Mouse (Mus musculus) hindbrain, postnatal 0 days (tissue): ENCODE measurements around the gene Psma6. TPM values are rescaled to one million over a fixed set of nuclear protein-coding genes. Genes with fewer than 3 reads are reported as not detected.

Experiments
- ATAC-seq: fragments of 200-750 bp; cut with Nextera tagmentation; 2 replicates; pipeline ENCODE4 v1.8.0; 2017; ENCODE audit warnings: mild to moderate bottlenecking, moderate TSS enrichment, moderate library complexity
- DNase-seq: peaks from one replicate; pipeline ENCODE4 v3.0.0-alpha.2; 2015; ENCODE audit warnings: low spot score
- H3K27ac ChIP-seq: fragments of 300-500 bp; sonication (generic); 2 replicates; pipeline ENCODE4 v1.5.1; 2014; ENCODE audit warnings: mild to moderate bottlenecking
- H3K27me3 ChIP-seq: fragments of 300-500 bp; sonication (generic); 2 replicates; pipeline ENCODE4 v1.6.1; 2014; ENCODE audit warnings: low read length, mixed read lengths; ENCODE audit not compliant: insufficient read depth
- H3K36me3 ChIP-seq: fragments of 300-500 bp; sonication (generic); 2 replicates; pipeline ENCODE4 v1.6.1; 2014; ENCODE audit warnings: low read length, mixed read lengths; ENCODE audit not compliant: insufficient read depth
- H3K4me1 ChIP-seq: fragments of 300-500 bp; sonication (generic); 2 replicates; pipeline ENCODE4 v1.6.1; 2014; ENCODE audit warnings: antibody characterized with exemption, low read length, mixed read lengths; ENCODE audit not compliant: insufficient read depth
- H3K4me2 ChIP-seq: fragments of 300-500 bp; sonication (generic); 2 replicates; pipeline ENCODE4 v1.6.1; 2014; ENCODE audit warnings: low read depth, mild to moderate bottlenecking, low read length, moderate library complexity, mixed read lengths
- H3K4me3 ChIP-seq: fragments of 300-500 bp; sonication (generic); 2 replicates; pipeline ENCODE4 v1.5.1; 2014; ENCODE audit warnings: low read length
- H3K9ac ChIP-seq: fragments of 300-500 bp; sonication (generic); replicated peaks from 2 replicates; pipeline ENCODE4 v1.6.1; 2014; ENCODE audit warnings: mild to moderate bottlenecking, low read length, moderate library complexity, mixed read lengths
- H3K9me3 ChIP-seq: fragments of 300-500 bp; sonication (generic); 2 replicates; pipeline ENCODE4 v1.6.1; 2016; ENCODE audit warnings: low read length, mixed read lengths
- CTCF ChIP-seq: IDR thresholded peaks from 2 replicates; pipeline ENCODE4 v1.5.1; 2016; ENCODE audit warnings: antibody characterized with exemption, control low read depth, low read depth
- WGBS: fragments of 180-500 bp; shearing (Covaris S2); extraction: QIAGEN DNeasy Blood & Tissue Kit; methylation state at CpG from one replicate; pipeline ENCODE4 v1.1.7; 2014; 5-methylcytosine and 5-hydroxymethylcytosine counted together
- polyA plus RNA-seq: library from polyadenylated mRNA; unstranded; fragments of >200 nt; fragmentation: Nextera tagmentation; extraction: Ambion mirVana; gene quantifications from 2 replicates; pipeline ENCODE4 v1.2.1, GENCODE M21; 2015
- total RNA-seq: library from RNA; depleted of rRNA; stranded (reverse); fragments of >200 nt; gene quantifications from 2 replicates; pipeline ENCODE4 v1.2.3, GENCODE M21; 2014; rRNA removed

Psma6 gene
- total and polyA plus RNA-seq, 2 experiments from 2014 or later = 91.7 to 446 TPM

- no peaks in the 10 kb centered on the region for H3K9me3 ChIP-seq
- no peak for TF ChIP-seq CTCF
- DNase-seq (peak; percentile 53), ATAC-seq (peak; percentile 50; the same call in 1 of the 2 replicates)
- H3K36me3 ChIP-seq = no peaks in the 10 kb centered on the region
- no peaks in the 10 kb centered on the region for H3K27me3 ChIP-seq
- WGBS = 26% methylated on average over 7 of the region's 7 CpGs
- peaks cover 36% of the 10 kb centered on the region for H3K4me1 ChIP-seq
- H3K4me2 ChIP-seq = no peak overlapping the region
- H3K27ac ChIP-seq = peak overlapping the region; percentile 76; the same call in 1 of the 2 replicates
- H3K9ac ChIP-seq = no peak overlapping the region
- H3K4me3 ChIP-seq = no peak overlapping the region
Measured at GRCm38 (mm10) chr12:55466088-55466701, 82.2 kb downstream of the Psma6 start.

GRCm38 (mm10) chr12:55466816-55467215, 82.8 kb downstream of the Psma6 start:
- Histone ChIP-seq H3K4me2 (no peak overlapping the region), H3K4me3 (no peak overlapping the region), H3K36me3 (no peaks in the 10 kb centered on the region), H3K9me3 (no peaks in the 10 kb centered on the region), H3K27me3 (no peaks in the 10 kb centered on the region), H3K4me1 (peaks cover 32% of the 10 kb centered on the region), H3K27ac (peak overlapping the region; percentile 76; the same call in 1 of the 2 replicates), H3K9ac (no peak overlapping the region)
- no peak for DNase-seq
- TF ChIP-seq CTCF = no peak
- 34% methylated on average over 5 of the region's 5 CpGs for WGBS
- ATAC-seq = no peak

GRCm38 (mm10) chr12:55467331-55468180, 83.5 kb downstream of the Psma6 start:
- H3K27ac ChIP-seq = no peak overlapping the region
- H3K4me3 ChIP-seq = no peak overlapping the region
- H3K4me1 ChIP-seq = peaks cover 32% of the 10 kb centered on the region
- no peak overlapping the region for H3K9ac ChIP-seq
- 49% methylated on average over 10 of the region's 10 CpGs for WGBS
- ATAC-seq (no peak), DNase-seq (no peak)
- H3K9me3 ChIP-seq = no peaks in the 10 kb centered on the region
- no peaks in the 10 kb centered on the region for H3K36me3 ChIP-seq
- TF ChIP-seq CTCF = no peak
- no peaks in the 10 kb centered on the region for H3K27me3 ChIP-seq
- H3K4me2 ChIP-seq = no peak overlapping the region

Other genes starting within 250 kb of the Psma6 start
- gene Srp54b, start 229.1 kb upstream of the Psma6 start, total RNA-seq = 39.6 and 57.4 TPM in 2 replicates
- 71.0 and 71.4 TPM in 2 replicates for gene Srp54b, start 229.1 kb upstream of the Psma6 start, polyA plus RNA-seq
- not detected in 2 replicates for gene 1700047I17Rik2, start 184.6 kb upstream of the Psma6 start, total RNA-seq
- gene 1700047I17Rik2, start 184.6 kb upstream of the Psma6 start, polyA plus RNA-seq = not detected in 2 replicates
- gene Srp54c, start 154.1 kb upstream of the Psma6 start, total RNA-seq = 31.3 and 31.6 TPM in 2 replicates
- 77.9 and 82.1 TPM in 2 replicates for gene Srp54c, start 154.1 kb upstream of the Psma6 start, polyA plus RNA-seq
- 9.8 and 10.4 TPM in 2 replicates for gene 1110008L16Rik, start 84.6 kb upstream of the Psma6 start, total RNA-seq
- 7.6 and 7.8 TPM in 2 replicates for gene 1110008L16Rik, start 84.6 kb upstream of the Psma6 start, polyA plus RNA-seq
- 7.7 and 10.2 TPM in 2 replicates for gene Ppp2r3c, start 81.2 kb upstream of the Psma6 start, total RNA-seq
- gene Ppp2r3c, start 81.2 kb upstream of the Psma6 start, polyA plus RNA-seq = 18.4 and 19.6 TPM in 2 replicates
- gene Nfkbia, start 108.4 kb downstream of the Psma6 start, total RNA-seq = 52.4 and 79.0 TPM in 2 replicates
- gene Nfkbia, start 108.4 kb downstream of the Psma6 start, polyA plus RNA-seq = 81.5 and 86.6 TPM in 2 replicates
- gene Aldoart2, start 181.0 kb downstream of the Psma6 start, total RNA-seq = 0.10 TPM in 1 of 2 replicates, not detected in the other
- gene Aldoart2, start 181.0 kb downstream of the Psma6 start, polyA plus RNA-seq = 0.16 and 0.20 TPM in 2 replicates
- gene Insm2, start 215.2 kb downstream of the Psma6 start, total RNA-seq = 3.9 and 8.3 TPM in 2 replicates
- gene Insm2, start 215.2 kb downstream of the Psma6 start, polyA plus RNA-seq = 2.5 and 2.7 TPM in 2 replicates